Mouse (Mus musculus) testis, adult 2 months (tissue): Measurements from ENCODE around the gene Lgi2.

Source experiments
- CTCF ChIP-seq: fragments of 200-500 bp; IDR thresholded peaks from 2 replicates; pipeline ENCODE4 v1.5.1; 2012; ENCODE audit warnings: low read depth, mild to moderate bottlenecking, inconsistent platforms, low read length, moderate library complexity; ENCODE audit not compliant: control insufficient read depth, insufficient read depth, insufficient replicate concordance
- POLR2A ChIP-seq: fragments of 200-500 bp; IDR thresholded peaks from 2 replicates; pipeline ENCODE4 v1.6.1; 2012; ENCODE audit warnings: low read depth, mild to moderate bottlenecking, inconsistent platforms, low read length, moderate library complexity; ENCODE audit not compliant: control insufficient read depth

GRCm38 (mm10) chr5:52526324-52526986 is 39.8 kb downstream of the Lgi2 start:
- TF ChIP-seq CTCF (no peak), POLR2A (no peak)
